Mouse (Mus musculus) neural tube, embryonic 15.5 days (tissue): Measurements from ENCODE around the gene Ppil1. TPM values are rescaled to one million over a fixed set of nuclear protein-coding genes. Genes with fewer than 3 reads are reported as not detected.

Source experiments
- ATAC-seq: fragments of 200-750 bp; cut with Nextera tagmentation; 2 replicates; pipeline ENCODE4 v1.8.0; 2017; ENCODE audit warnings: mild to moderate bottlenecking, moderate TSS enrichment, moderate library complexity; ENCODE audit not compliant: low FRiP score
- H3K27ac ChIP-seq: fragments of 300-500 bp; sonication (generic); replicated peaks from 2 replicates; pipeline ENCODE4 v1.5.1; 2015; ENCODE audit warnings: mild to moderate bottlenecking, inconsistent platforms
- H3K27me3 ChIP-seq: fragments of 300-500 bp; sonication (generic); replicated peaks from 2 replicates; pipeline ENCODE4 v1.6.1; 2015; ENCODE audit warnings: inconsistent platforms
- H3K36me3 ChIP-seq: fragments of 300-500 bp; sonication (generic); 2 replicates; pipeline ENCODE4 v1.6.1; 2015; ENCODE audit warnings: inconsistent platforms
- H3K4me1 ChIP-seq: fragments of 300-500 bp; sonication (generic); 2 replicates; pipeline ENCODE4 v1.6.1; 2015; ENCODE audit warnings: inconsistent platforms
- H3K4me2 ChIP-seq: fragments of 300-500 bp; sonication (generic); 2 replicates; pipeline ENCODE4 v1.6.1; 2015; ENCODE audit warnings: inconsistent platforms, mild to moderate bottlenecking, moderate library complexity
- H3K4me3 ChIP-seq: fragments of 300-500 bp; sonication (generic); replicated peaks from 2 replicates; pipeline ENCODE4 v1.5.1; 2015; ENCODE audit warnings: mild to moderate bottlenecking, inconsistent platforms
- H3K9ac ChIP-seq: fragments of 300-500 bp; sonication (generic); replicated peaks from 2 replicates; pipeline ENCODE4 v1.6.1; 2015; ENCODE audit warnings: mild to moderate bottlenecking, inconsistent platforms
- H3K9me3 ChIP-seq: fragments of 300-500 bp; sonication (generic); replicated peaks from 2 replicates; pipeline ENCODE4 v1.6.1; 2016; ENCODE audit warnings: inconsistent platforms
- WGBS: fragments of 180-500 bp; shearing (Covaris S2); methylation state at CpG from one replicate; pipeline ENCODE4 v1.1.7; 2015; ENCODE audit warnings: mixed read lengths; 5-methylcytosine and 5-hydroxymethylcytosine counted together
- polyA plus RNA-seq: library from polyadenylated mRNA; unstranded; fragments of >200 nt; fragmentation: Nextera tagmentation; extraction: Ambion mirVana; gene quantifications from 2 replicates; pipeline ENCODE4 v1.2.1, GENCODE M21; 2015

The Ppil1 gene
- polyA plus RNA-seq, 1 experiment from 2014 or later: 106 TPM

DNA sequence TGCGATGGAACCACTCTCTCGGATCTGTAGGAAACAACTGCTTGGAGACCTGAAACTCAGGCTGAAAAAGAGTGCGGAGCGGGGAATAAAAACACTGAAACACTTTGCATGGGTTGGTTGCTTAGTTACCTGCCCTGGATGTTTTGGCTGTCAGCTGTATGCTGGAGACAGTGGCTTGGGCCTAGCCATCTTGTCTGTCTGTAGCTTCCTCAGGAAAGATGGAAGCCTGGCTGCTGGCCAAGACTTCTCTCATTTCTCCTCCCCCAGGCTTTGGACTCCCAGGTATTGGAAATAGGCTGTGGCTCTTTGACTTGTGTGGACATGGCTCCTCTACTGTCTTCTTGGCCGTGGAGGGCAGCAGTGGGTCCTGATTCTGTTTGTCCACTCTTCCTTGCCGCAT lies 37.4 kb upstream of the Ppil1 start:
- Histone ChIP-seq H3K4me2 (no peak overlapping the region), H3K27ac (no peak overlapping the region), H3K9me3 (no peaks in the 10 kb centered on the region), H3K36me3 (peaks cover 47% of the 10 kb centered on the region), H3K27me3 (no peaks in the 10 kb centered on the region), H3K4me1 (0 out of 2 replicates have a peak, but pooled peaks cover 21% of the 10 kb centered on the region), H3K9ac (no peak overlapping the region), H3K4me3 (no peak overlapping the region)
- no peak for ATAC-seq
- 90% methylated on average over 6 of the region's 6 CpGs for WGBS

GRCm38 (mm10) chr17:29300926-29301325 lies 36.9 kb upstream of the Ppil1 start:
- ATAC-seq: no peak
- Histone ChIP-seq H3K27me3 (no peaks in the 10 kb centered on the region), H3K4me3 (no peak overlapping the region), H3K4me2 (no peak overlapping the region), H3K9me3 (no peaks in the 10 kb centered on the region), H3K9ac (no peak overlapping the region), H3K27ac (no peak overlapping the region), H3K36me3 (peaks cover 49% of the 10 kb centered on the region), H3K4me1 (0 out of 2 replicates have a peak, but pooled peaks cover 19% of the 10 kb centered on the region)
- 92% methylated on average over 7 of the region's 7 CpGs for WGBS

GRCm38 (mm10) chr17:29299282-29299681 lies 35.3 kb upstream of the Ppil1 start:
- Histone ChIP-seq H3K27ac (no peak overlapping the region), H3K9ac (no peak overlapping the region), H3K27me3 (no peaks in the 10 kb centered on the region), H3K36me3 (peaks cover 65% of the 10 kb centered on the region), H3K9me3 (no peaks in the 10 kb centered on the region), H3K4me2 (no peak overlapping the region), H3K4me3 (no peak overlapping the region), H3K4me1 (0 out of 2 replicates have a peak, but pooled peaks cover 8% of the 10 kb centered on the region)
- 90% methylated on average over 4 of the region's 4 CpGs for WGBS
- no peak for ATAC-seq

DNA sequence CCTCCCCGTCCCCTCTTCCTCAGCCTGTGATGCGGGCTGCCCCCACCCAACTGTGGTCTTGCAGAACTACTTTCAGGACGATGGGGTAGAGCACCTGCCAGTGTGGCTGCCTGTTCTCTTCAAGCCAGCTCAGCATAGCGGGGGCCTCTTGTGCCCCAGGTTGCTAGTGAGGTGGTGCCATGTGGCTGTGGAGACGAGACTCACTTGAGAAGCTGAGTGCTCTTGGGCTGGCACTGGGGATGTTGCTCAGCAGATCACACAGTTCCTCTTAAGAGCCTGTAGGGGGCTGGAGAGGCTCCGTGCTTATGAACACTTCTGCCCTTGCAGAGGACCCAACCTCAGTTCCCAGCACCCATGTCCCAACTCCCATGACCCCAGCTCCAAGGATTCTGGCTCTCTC lies 33.8 kb upstream of the Ppil1 start:
- H3K4me2 ChIP-seq: no peak overlapping the region
- no peak for ATAC-seq
- 82% methylated on average over 6 of the region's 6 CpGs for WGBS
- H3K36me3 ChIP-seq: peaks cover 67% of the 10 kb centered on the region
- no peaks in the 10 kb centered on the region for H3K4me1 ChIP-seq
- no peaks in the 10 kb centered on the region for H3K27me3 ChIP-seq
- no peak overlapping the region for H3K27ac ChIP-seq
- no peaks in the 10 kb centered on the region for H3K9me3 ChIP-seq
- no peak overlapping the region for H3K9ac ChIP-seq
- no peak overlapping the region for H3K4me3 ChIP-seq

DNA sequence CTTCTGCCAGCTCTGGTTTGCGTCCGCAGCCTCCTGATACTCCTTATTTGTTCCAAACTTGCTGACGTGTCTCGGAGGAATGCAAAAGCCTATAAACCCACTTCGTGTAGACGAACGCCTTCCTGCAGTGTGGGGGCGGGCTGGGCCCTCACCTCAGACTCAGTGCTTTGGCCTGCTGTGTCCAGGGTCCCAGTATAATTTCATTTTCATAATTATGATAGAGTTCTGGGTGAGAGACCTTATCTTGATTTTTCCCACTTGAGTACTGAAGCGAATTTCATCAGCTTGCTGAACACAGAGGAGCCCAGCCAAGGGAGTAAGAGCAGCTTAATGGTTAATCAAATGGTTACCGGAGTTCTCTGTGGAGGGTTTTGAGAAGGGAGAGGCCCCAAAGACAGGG lies 33.3 kb upstream of the Ppil1 start:
- ATAC-seq: no peak
- Histone ChIP-seq H3K4me1 (no peaks in the 10 kb centered on the region), H3K36me3 (peaks cover 63% of the 10 kb centered on the region), H3K9me3 (no peaks in the 10 kb centered on the region), H3K9ac (no peak overlapping the region), H3K4me2 (no peak overlapping the region), H3K4me3 (no peak overlapping the region), H3K27ac (no peak overlapping the region), H3K27me3 (no peaks in the 10 kb centered on the region)
- 73% methylated on average over 10 of the region's 10 CpGs for WGBS

- Histone ChIP-seq H3K4me2 (no peak overlapping the region), H3K9me3 (no peaks in the 10 kb centered on the region), H3K4me1 (no peaks in the 10 kb centered on the region), H3K9ac (no peak overlapping the region), H3K36me3 (peaks cover 57% of the 10 kb centered on the region), H3K4me3 (no peak overlapping the region), H3K27me3 (no peaks in the 10 kb centered on the region), H3K27ac (no peak overlapping the region)
- WGBS: 76% methylated on average over 5 of the region's 5 CpGs
- ATAC-seq: no peak
Measured at GRCm38 (mm10) chr17:29295835-29296234, 31.8 kb upstream of the Ppil1 start.

- H3K27ac ChIP-seq: no peak overlapping the region
- H3K9me3 ChIP-seq: no peaks in the 10 kb centered on the region
- no peaks in the 10 kb centered on the region for H3K4me1 ChIP-seq
- no peak overlapping the region for H3K4me2 ChIP-seq
- H3K9ac ChIP-seq: no peak overlapping the region
- WGBS: 83% methylated on average over 9 of the region's 9 CpGs
- no peaks in the 10 kb centered on the region for H3K27me3 ChIP-seq
- peaks cover 54% of the 10 kb centered on the region for H3K36me3 ChIP-seq
- ATAC-seq: no peak
- H3K4me3 ChIP-seq: no peak overlapping the region
Measured at GRCm38 (mm10) chr17:29293807-29294605, 30.0 kb upstream of the Ppil1 start.

GRCm38 (mm10) chr17:29292996-29293395 lies 29.0 kb upstream of the Ppil1 start:
- H3K27me3 ChIP-seq: no peaks in the 10 kb centered on the region
- no peaks in the 10 kb centered on the region for H3K4me1 ChIP-seq
- H3K4me2 ChIP-seq: no peak overlapping the region
- H3K27ac ChIP-seq: no peak overlapping the region
- ATAC-seq: no peak
- H3K9me3 ChIP-seq: no peaks in the 10 kb centered on the region
- H3K36me3 ChIP-seq: peaks cover 49% of the 10 kb centered on the region
- 92% methylated on average over 3 of the region's 3 CpGs for WGBS
- H3K9ac ChIP-seq: no peak overlapping the region
- no peak overlapping the region for H3K4me3 ChIP-seq

DNA sequence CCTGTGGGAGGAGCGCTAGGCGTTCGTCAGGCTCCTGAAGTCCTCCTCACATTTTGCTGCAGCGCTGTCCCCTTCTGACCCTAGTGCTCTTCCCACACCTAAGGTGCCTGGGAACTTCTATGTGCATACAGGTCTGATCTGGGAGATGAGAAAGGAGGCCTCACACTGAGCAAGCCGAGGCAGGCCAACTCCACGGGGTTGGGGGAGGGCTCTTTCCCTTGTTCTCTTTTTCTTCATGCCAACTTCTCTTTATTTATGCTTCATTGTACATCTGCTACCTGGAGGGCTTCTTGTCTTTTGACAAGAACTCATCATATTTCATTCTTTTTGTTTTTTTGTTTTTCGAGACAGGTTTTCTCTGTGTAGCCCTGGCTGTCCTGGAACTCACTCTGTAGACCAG lies 27.8 kb upstream of the Ppil1 start:
- no peaks in the 10 kb centered on the region for H3K4me1 ChIP-seq
- no peak overlapping the region for H3K4me3 ChIP-seq
- no peaks in the 10 kb centered on the region for H3K9me3 ChIP-seq
- H3K9ac ChIP-seq: no peak overlapping the region
- H3K36me3 ChIP-seq: peaks cover 43% of the 10 kb centered on the region
- no peak overlapping the region for H3K27ac ChIP-seq
- no peak for ATAC-seq
- WGBS: 82% methylated on average over 7 of the region's 7 CpGs
- H3K4me2 ChIP-seq: no peak overlapping the region
- no peaks in the 10 kb centered on the region for H3K27me3 ChIP-seq

DNA sequence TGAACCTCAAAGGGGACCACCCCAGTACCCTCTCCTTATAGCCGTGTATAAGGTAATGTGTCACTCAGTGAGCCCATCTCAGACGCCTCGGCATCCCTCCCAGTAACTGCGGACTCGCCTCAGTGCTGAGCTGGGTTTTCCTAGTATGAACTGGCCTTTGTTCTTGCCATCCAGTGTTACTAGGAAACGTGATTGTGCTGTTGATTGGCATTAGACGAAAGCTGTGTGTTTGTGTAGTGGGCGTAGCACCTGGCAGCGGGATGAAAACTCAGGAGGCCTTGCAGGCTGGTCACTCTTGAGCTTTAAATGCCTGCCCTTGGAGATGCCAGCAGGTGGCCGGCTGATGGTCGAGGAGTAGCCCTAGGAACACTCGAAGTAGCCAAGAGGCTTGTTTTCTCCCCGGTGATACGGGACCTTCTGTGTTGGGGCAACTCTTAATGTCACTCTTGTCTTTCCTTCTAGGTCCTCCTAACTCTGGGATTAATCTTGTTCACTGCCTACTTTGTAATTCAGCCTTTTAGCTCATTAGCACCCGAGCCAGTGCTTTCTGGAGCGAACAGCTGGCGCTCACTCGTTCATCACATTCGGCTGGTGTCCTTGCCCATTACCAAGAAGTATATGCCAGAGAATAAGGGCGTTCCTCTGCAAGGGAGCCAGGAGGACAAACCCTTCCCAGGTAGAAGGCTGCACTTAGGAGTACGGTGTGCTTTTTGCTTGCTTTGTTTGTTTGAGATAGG lies 18.4 kb upstream of the Ppil1 start:
- Histone ChIP-seq H3K36me3 (peaks cover 39% of the 10 kb centered on the region), H3K9ac (no peak overlapping the region), H3K27ac (no peak overlapping the region), H3K4me1 (no peaks in the 10 kb centered on the region), H3K27me3 (no peaks in the 10 kb centered on the region), H3K9me3 (no peaks in the 10 kb centered on the region), H3K4me2 (no peak overlapping the region), H3K4me3 (no peak overlapping the region)
- no peak for ATAC-seq
- WGBS: 62% methylated on average over 21 of the region's 21 CpGs

GRCm38 (mm10) chr17:29281541-29281940 lies 17.6 kb upstream of the Ppil1 start:
- ATAC-seq: no peak
- H3K9me3 ChIP-seq: no peaks in the 10 kb centered on the region
- no peaks in the 10 kb centered on the region for H3K27me3 ChIP-seq
- no peak overlapping the region for H3K9ac ChIP-seq
- no peak overlapping the region for H3K4me3 ChIP-seq
- H3K4me2 ChIP-seq: no peak overlapping the region
- H3K4me1 ChIP-seq: no peaks in the 10 kb centered on the region
- 92% methylated on average over 5 of the region's 5 CpGs for WGBS
- peaks cover 39% of the 10 kb centered on the region for H3K36me3 ChIP-seq
- H3K27ac ChIP-seq: no peak overlapping the region

GRCm38 (mm10) chr17:29280422-29280821 lies 16.4 kb upstream of the Ppil1 start:
- ATAC-seq: no peak
- Histone ChIP-seq H3K9me3 (no peaks in the 10 kb centered on the region), H3K9ac (no peak overlapping the region), H3K4me2 (no peak overlapping the region), H3K4me3 (no peak overlapping the region), H3K4me1 (no peaks in the 10 kb centered on the region), H3K27ac (no peak overlapping the region), H3K36me3 (peaks cover 32% of the 10 kb centered on the region), H3K27me3 (no peaks in the 10 kb centered on the region)
- WGBS: 92% methylated on average over 5 of the region's 5 CpGs
